Mouse (Mus musculus): ENCODE data around the gene Wdhd1.

Gene Wdhd1

GRCm38 (mm10) chr14:47222631-47223450 is 53.8 kb downstream of the Wdhd1 start:
- no peak for DNase-seq (ENCODE audit: low read depth, low spot score)

- no peak for DNase-seq (ENCODE audit: low read depth, low spot score)
These were observed 55.1 kb downstream of the Wdhd1 start for GRCm38 (mm10) chr14:47221567-47221966.

- no peak for DNase-seq (ENCODE audit: low read depth, low spot score)
These were observed 56.2 kb downstream of the Wdhd1 start for GRCm38 (mm10) chr14:47220231-47221025.

- no peak for DNase-seq (ENCODE audit: low read depth, low spot score)
These were observed 57.7 kb downstream of the Wdhd1 start for GRCm38 (mm10) chr14:47218766-47219606.

- DNase-seq (ENCODE audit: low read depth, low spot score): no peak
These were observed 60.1 kb downstream of the Wdhd1 start for GRCm38 (mm10) chr14:47216541-47216940.

GRCm38 (mm10) chr14:47214367-47214766 is 62.3 kb downstream of the Wdhd1 start:
- no peak for DNase-seq (ENCODE audit: low read depth, low spot score)

GRCm38 (mm10) chr14:47213305-47213704 is 63.4 kb downstream of the Wdhd1 start:
- DNase-seq (ENCODE audit: low read depth, low spot score): no peak

GRCm38 (mm10) chr14:47209669-47210164 is 66.9 kb downstream of the Wdhd1 start:
- DNase-seq (ENCODE audit: low read depth, low spot score): no peak

GRCm38 (mm10) chr14:47208564-47209493 is 67.8 kb downstream of the Wdhd1 start:
- DNase-seq (ENCODE audit: low read depth, low spot score): no peak

- DNase-seq (ENCODE audit: low read depth, low spot score): no peak
These were observed 70.1 kb downstream of the Wdhd1 start for GRCm38 (mm10) chr14:47206601-47207000.

GRCm38 (mm10) chr14:47205270-47205972 is 71.2 kb downstream of the Wdhd1 start:
- no peak for DNase-seq (ENCODE audit: low read depth, low spot score)

- DNase-seq (ENCODE audit: low read depth, low spot score): no peak
These were observed 79.3 kb downstream of the Wdhd1 start for GRCm38 (mm10) chr14:47197340-47197739.

GRCm38 (mm10) chr14:47196711-47197110 is 79.9 kb downstream of the Wdhd1 start:
- DNase-seq (ENCODE audit: low read depth, low spot score): no peak

GRCm38 (mm10) chr14:47194096-47194495 is 82.6 kb downstream of the Wdhd1 start:
- no peak for DNase-seq (ENCODE audit: low read depth, low spot score)

- no peak for DNase-seq (ENCODE audit: low read depth, low spot score)
These were observed 83.2 kb downstream of the Wdhd1 start for GRCm38 (mm10) chr14:47193506-47193905.

GRCm38 (mm10) chr14:47191861-47192260 is 84.8 kb downstream of the Wdhd1 start:
- DNase-seq (ENCODE audit: low read depth, low spot score): no peak
